Mouse (Mus musculus) T-cell, adult 2 months (primary cell): ENCODE results near the gene Paxx.
"Not testable (repeated sequence)": the region's sequence is repeated elsewhere in the genome, so short reads cannot be mapped to it uniquely, and the experiment has no call there.

Experiments used
- DNase-seq: peaks from one replicate; pipeline ENCODE4 v3.0.0; 2022; ENCODE audit warnings: low spot score

Gene Paxx

GRCm38 (mm10) chr2:25442682-25443081 is 18.2 kb downstream of the Paxx start:
- DNase-seq = no peak

- no peak for DNase-seq
Measured at GRCm38 (mm10) chr2:25441067-25441466, 19.8 kb downstream of the Paxx start.

- no peak for DNase-seq
Measured at GRCm38 (mm10) chr2:25436286-25436820, 24.5 kb downstream of the Paxx start.

GRCm38 (mm10) chr2:25434292-25434691 is 26.6 kb downstream of the Paxx start:
- DNase-seq = no peak

GRCm38 (mm10) chr2:25433101-25433500 is 27.8 kb downstream of the Paxx start:
- DNase-seq = no peak

- no peak for DNase-seq
Measured at GRCm38 (mm10) chr2:25432326-25433098, 28.4 kb downstream of the Paxx start.

- no peak for DNase-seq
Measured at GRCm38 (mm10) chr2:25431308-25431855, 29.5 kb downstream of the Paxx start.

GRCm38 (mm10) chr2:25430395-25431233 is 30.3 kb downstream of the Paxx start:
- no peak for DNase-seq

- DNase-seq = no peak
Measured at GRCm38 (mm10) chr2:25429435-25430180, 31.3 kb downstream of the Paxx start.

- peak; percentile 94 for DNase-seq
Measured at GRCm38 (mm10) chr2:25428442-25429236, 32.3 kb downstream of the Paxx start, which contains the start of gene Abca2. Gene Abca2, plus strand, starts transcription at chr2:25428703.

GRCm38 (mm10) chr2:25427256-25427655 is 33.6 kb downstream of the Paxx start:
- DNase-seq = no peak

GRCm38 (mm10) chr2:25426721-25427191 is 34.1 kb downstream of the Paxx start:
- peak; percentile 63 for DNase-seq

GRCm38 (mm10) chr2:25425481-25425880 is 35.4 kb downstream of the Paxx start:
- no peak for DNase-seq

- no peak for DNase-seq
Measured at GRCm38 (mm10) chr2:25423626-25424025, 37.3 kb downstream of the Paxx start.

GRCm38 (mm10) chr2:25422587-25423410 is 38.1 kb downstream of the Paxx start, which contains the start of gene Fut7:
Gene Fut7, plus strand, starts transcription at chr2:25423267.
- peak; percentile 64 for DNase-seq

GRCm38 (mm10) chr2:25421896-25422295 is 39.0 kb downstream of the Paxx start:
- DNase-seq = peak; percentile 49

- DNase-seq = no peak
Measured at GRCm38 (mm10) chr2:25417426-25417825, 43.5 kb downstream of the Paxx start.

- DNase-seq = not testable (repeated sequence)
Measured at GRCm38 (mm10) chr2:25413436-25413835, 47.5 kb downstream of the Paxx start.

- no peak for DNase-seq
Measured at GRCm38 (mm10) chr2:25408908-25409307, 52.0 kb downstream of the Paxx start.
